Mouse (Mus musculus): ENCODE results near the gene Zbtb34. TPM values are rescaled to one million over a fixed set of nuclear protein-coding genes. Genes with fewer than 3 reads are reported as not detected.
A peak's percentile ranks its signal among the peaks of the same experiment; 100 is the strongest.

Zbtb34 gene
- polyA plus RNA-seq, 1 experiment from 2014 or later = 7.1 TPM

DNA sequence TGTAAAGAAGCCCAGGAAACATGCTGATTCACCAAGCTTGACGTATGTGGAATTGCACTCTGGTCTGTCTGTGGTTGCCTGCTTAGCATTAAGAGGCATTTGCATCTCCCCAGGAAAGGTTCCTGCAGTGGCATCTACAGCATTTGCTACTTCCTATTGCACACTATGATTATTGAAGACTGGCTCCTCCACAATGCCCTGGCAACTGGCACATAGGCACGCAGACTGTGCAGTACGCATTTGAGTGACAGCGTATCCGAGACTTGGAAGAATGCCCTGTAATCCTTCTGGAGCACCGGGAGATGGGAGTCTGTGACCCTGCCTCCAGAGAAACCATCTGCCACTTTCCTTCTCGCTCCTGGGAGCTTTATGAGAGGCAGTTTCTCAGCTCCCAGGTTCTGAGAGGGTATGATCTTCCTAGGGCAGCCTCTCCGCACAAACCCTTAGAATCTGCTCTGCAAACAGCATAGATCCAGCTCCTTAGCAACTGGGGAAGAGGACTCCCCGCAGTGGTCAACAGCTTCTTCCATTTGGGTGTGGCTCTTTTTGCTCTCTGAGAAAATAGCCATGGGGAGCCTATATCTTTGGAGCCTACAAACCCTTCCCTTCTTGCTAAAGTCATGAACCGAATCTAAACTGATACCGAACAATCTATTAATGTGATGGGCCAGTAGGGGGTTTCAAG is 37.0 kb downstream of the Zbtb34 start:
- H3K36me3 ChIP-seq = no peaks in the 10 kb centered on the region
- no peak overlapping the region for H3K27ac ChIP-seq
- no peak overlapping the region for H3K4me2 ChIP-seq
- ATAC-seq (ENCODE audit: insufficient number of reproducible peaks, low FRiP score, low TSS enrichment, low read depth) = no peak
- no peaks in the 10 kb centered on the region for H3K27me3 ChIP-seq
- WGBS = 71% methylated on average over 11 of the region's 11 CpGs
- no peak overlapping the region for H3K4me3 ChIP-seq
- H3K9me3 ChIP-seq = no peaks in the 10 kb centered on the region
- no peaks in the 10 kb centered on the region for H3K4me1 ChIP-seq
- no peak overlapping the region for H3K9ac ChIP-seq

DNA sequence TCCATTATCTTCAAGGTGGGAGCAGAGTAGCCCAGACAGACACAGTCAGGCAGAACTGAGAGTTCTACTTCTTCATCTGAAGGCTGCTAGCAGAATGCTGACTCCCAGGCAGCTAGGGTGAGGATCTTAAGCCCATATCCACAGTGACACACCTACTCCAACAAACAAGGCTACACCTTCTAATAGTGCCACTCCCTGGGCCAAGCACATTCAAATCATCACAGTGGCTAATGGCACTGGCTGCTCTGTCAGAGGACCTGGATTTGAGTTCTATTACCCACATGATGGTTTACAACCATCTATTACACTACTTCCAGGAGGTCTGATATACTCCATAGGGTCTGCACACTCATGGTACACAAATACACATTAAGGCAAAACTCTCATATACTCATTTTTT is 38.1 kb downstream of the Zbtb34 start:
- no peak for ATAC-seq (ENCODE audit: insufficient number of reproducible peaks, low FRiP score, low TSS enrichment, low read depth)
- Histone ChIP-seq H3K27ac (no peak overlapping the region), H3K9ac (no peak overlapping the region), H3K36me3 (no peaks in the 10 kb centered on the region), H3K4me2 (no peak overlapping the region), H3K4me3 (no peak overlapping the region), H3K4me1 (no peaks in the 10 kb centered on the region), H3K9me3 (no peaks in the 10 kb centered on the region), H3K27me3 (no peaks in the 10 kb centered on the region)

DNA sequence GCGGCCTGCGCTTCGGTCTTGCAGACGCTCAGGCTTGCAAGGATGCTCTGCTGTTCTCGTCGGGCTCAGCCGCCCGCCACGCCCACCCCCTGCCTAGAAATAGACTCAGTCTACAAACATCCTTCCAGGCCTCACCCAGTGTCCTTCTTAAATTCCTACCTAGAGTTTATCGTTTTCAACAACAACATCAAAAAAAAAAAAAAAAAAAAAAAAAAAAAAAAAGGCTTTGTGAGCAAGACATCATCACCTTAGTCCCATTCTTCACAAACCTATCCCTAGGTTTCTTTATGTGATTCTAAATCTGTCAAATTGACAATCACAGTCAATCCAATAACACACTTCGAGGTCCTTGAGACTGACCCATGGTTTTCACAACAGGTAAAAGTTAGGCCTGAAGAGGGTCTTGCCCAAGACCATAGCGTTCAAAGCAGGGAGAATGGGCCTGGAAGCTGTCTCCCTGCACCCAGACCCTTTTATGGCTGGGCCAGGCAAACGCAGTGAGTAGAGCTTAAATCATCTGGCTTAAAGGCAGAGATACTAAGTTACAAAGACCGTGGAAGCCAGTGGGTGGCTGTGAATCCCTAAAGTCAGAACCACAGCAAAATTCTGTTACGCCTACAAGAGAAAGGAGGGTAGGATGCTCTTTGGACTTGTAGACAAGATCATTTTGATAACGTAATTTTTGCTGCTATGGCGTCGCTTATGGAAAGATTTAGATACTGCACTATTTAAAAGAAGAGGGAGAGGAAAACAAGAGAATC is 59.3 kb downstream of the Zbtb34 start:
- no peaks in the 10 kb centered on the region for H3K9me3 ChIP-seq
- WGBS = 30% methylated on average over 18 of the region's 18 CpGs
- no peaks in the 10 kb centered on the region for H3K27me3 ChIP-seq
- peaks cover 6% of the 10 kb centered on the region for H3K4me1 ChIP-seq
- no peak for ATAC-seq (ENCODE audit: insufficient number of reproducible peaks, low FRiP score, low TSS enrichment, low read depth)
- peak overlapping the region; percentile 82 for H3K4me2 ChIP-seq
- no peaks in the 10 kb centered on the region for H3K36me3 ChIP-seq
- peak overlapping the region; percentile 60 for H3K4me3 ChIP-seq
- no peak overlapping the region for H3K9ac ChIP-seq
- H3K27ac ChIP-seq = no peak overlapping the region

DNA sequence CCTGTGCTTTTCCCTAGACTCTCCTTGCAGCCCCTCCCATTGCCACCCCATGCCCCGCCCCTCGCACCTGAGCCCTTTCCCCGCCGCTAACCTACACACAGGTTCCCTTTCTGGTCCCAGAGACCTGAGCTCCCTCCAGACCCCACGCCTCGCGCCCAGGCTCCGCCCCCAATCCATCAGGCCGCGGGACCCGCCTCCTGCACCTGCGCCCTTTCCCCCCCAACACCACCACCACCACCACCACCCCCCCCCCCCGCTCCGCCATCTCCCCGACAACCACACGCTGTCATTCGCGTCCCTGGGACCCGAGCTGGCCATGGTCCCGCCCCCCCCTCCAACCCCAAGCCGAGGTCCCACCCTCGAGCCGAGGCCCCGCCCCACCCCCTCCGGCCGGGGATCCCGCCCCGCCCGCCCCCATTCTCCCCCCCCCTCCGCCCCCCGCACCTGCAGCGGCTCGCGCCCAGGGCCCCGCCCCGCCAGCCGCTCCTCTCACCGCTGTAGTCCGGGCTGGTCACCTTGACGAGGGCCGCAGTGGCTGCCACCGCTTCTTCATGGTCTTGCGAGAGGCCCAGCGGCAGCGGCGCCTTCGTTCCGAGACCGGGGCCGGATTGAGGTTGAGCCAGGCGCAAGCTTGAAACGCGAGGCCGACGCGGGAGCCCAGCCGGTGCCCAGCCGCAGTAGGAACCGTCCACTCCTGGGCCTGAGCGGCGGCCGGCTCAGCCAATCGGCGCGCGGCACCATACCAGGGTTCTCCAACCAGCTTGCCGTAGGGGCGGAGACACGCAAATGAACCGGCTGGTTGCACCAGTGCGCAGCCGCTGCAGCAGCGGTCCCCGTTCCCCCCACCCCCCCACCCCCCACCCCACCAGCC is 60.1 kb downstream of the Zbtb34 start, which contains the start of gene Ralgps1:
TSS of gene Ralgps1 (minus strand) at position 710 of the 871 bp plus-strand sequence.
- Histone ChIP-seq H3K4me2 (peak within 1 kb of the TSS; percentile 82), H3K4me1 (peaks cover 6% of the 10 kb centered on the region), H3K27me3 (no peaks in the 10 kb centered on the region), H3K36me3 (no peaks in the 10 kb centered on the region), H3K27ac (peak within 1 kb of the TSS; percentile 80), H3K9ac (peak within 1 kb of the TSS; percentile 24; the same call in 1 of the 2 replicates), H3K9me3 (no peaks in the 10 kb centered on the region), H3K4me3 (peak within 1 kb of the TSS; percentile 60)
- peak; percentile 99 for ATAC-seq (ENCODE audit: insufficient number of reproducible peaks, low FRiP score, low TSS enrichment, low read depth)
- under 1% methylated on average over 55 of the region's 74 CpGs for WGBS

GRCm38 (mm10) chr2:33370276-33370776 is 60.8 kb downstream of the Zbtb34 start:
- Histone ChIP-seq H3K4me1 (peaks cover 6% of the 10 kb centered on the region), H3K27me3 (no peaks in the 10 kb centered on the region), H3K36me3 (no peaks in the 10 kb centered on the region), H3K27ac (no peak overlapping the region), H3K9me3 (no peaks in the 10 kb centered on the region), H3K9ac (no peak overlapping the region), H3K4me3 (peak overlapping the region; percentile 60), H3K4me2 (peak overlapping the region; percentile 82)
- peak; percentile 25; the same call in 1 of the 2 replicates for ATAC-seq (ENCODE audit: insufficient number of reproducible peaks, low FRiP score, low TSS enrichment, low read depth)
- 14% methylated on average over 12 of the region's 15 CpGs for WGBS

DNA sequence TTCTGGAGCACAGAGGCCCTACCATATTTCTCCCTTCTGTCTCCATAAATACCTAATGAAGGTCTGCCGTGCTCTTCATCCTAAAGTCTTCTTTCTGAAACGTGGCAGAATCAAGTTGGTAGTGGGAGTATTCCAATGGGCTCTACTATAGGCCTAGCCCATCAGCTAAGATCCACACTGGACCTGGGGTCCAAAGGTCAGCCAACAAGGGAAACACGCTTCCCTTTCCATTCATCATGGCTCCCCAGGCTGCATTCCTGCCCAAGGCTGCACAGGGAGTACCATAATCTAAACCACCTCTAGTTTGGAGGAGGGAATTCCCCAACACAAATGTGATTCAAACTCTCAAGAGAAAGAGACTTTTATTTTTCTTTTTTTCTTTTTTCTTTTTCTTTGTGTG is 61.7 kb downstream of the Zbtb34 start:
- H3K9me3 ChIP-seq = no peaks in the 10 kb centered on the region
- H3K36me3 ChIP-seq = no peaks in the 10 kb centered on the region
- 76% methylated on average over 3 of the region's 3 CpGs for WGBS
- no peak overlapping the region for H3K9ac ChIP-seq
- ATAC-seq (ENCODE audit: insufficient number of reproducible peaks, low FRiP score, low TSS enrichment, low read depth) = no peak
- H3K4me3 ChIP-seq = no peak overlapping the region
- H3K27ac ChIP-seq = no peak overlapping the region
- no peaks in the 10 kb centered on the region for H3K27me3 ChIP-seq
- peaks cover 6% of the 10 kb centered on the region for H3K4me1 ChIP-seq
- H3K4me2 ChIP-seq = no peak overlapping the region

DNA sequence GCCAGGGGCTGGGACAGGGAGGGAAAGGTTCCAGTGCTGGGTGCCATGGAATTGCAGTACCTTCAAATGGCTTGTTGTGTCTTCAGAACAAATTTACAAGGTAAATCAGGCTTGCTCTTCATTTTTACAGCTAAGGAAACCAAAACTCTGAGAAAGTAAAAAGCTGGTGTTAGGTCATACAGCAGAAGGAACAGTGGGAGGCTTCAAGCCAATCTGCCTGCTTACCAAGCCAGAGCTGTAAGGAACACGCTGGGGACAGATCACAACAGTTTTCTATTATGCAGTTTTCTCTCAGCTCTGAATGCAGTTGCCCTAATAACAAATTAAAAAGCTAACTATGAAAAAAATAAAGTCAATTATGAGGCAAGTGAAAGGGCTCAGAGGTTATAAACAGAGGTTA is 62.6 kb downstream of the Zbtb34 start:
- Histone ChIP-seq H3K4me3 (no peak overlapping the region), H3K9ac (no peak overlapping the region), H3K4me1 (peaks cover 6% of the 10 kb centered on the region), H3K4me2 (no peak overlapping the region), H3K27me3 (no peaks in the 10 kb centered on the region), H3K36me3 (no peaks in the 10 kb centered on the region), H3K27ac (no peak overlapping the region), H3K9me3 (no peaks in the 10 kb centered on the region)
- ATAC-seq (ENCODE audit: insufficient number of reproducible peaks, low FRiP score, low TSS enrichment, low read depth) = no peak
- 76% methylated on average over 1 of the region's 1 CpGs for WGBS

DNA sequence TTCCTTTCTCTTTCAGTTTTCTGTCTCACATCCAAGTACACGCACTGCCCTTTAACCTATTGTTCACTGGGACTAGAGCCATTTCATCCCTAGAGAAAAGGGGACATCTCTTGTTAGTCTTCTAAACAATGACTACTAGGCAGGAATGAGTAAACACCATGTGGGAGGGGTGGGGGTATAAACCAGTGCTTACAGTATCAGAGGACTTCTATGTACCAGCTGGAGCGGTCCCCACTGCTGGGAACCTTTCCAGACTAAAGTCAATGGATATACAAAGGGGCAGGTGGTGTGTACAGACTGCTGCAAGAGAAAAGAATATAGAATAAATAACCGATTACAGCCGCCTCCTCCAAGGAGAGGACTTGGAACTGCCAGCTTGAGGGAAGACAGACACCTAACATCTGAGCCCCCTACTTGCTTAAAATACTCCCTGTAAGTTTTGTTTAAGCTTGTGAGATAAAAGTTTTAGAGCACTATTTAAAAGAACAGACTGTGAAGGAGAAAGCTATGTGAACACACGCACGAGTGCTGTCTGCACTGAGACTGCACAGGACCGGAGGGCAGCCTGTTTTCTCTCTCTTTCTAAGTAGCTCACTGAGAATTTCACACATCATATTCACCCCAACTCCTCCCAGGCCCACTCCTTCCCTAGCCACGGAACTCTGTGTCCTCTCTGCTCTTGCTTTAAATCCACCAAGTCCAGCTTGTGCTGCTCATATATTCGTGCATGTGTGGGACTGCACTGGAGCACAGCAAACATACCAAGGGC is 65.2 kb downstream of the Zbtb34 start:
- Histone ChIP-seq H3K27me3 (no peaks in the 10 kb centered on the region), H3K9me3 (no peaks in the 10 kb centered on the region), H3K4me3 (no peak overlapping the region), H3K27ac (no peak overlapping the region), H3K9ac (no peak overlapping the region), H3K4me2 (no peak overlapping the region), H3K36me3 (no peaks in the 10 kb centered on the region), H3K4me1 (peaks cover 6% of the 10 kb centered on the region)
- ATAC-seq (ENCODE audit: insufficient number of reproducible peaks, low FRiP score, low TSS enrichment, low read depth) = no peak
- WGBS = 73% methylated on average over 9 of the region's 9 CpGs

DNA sequence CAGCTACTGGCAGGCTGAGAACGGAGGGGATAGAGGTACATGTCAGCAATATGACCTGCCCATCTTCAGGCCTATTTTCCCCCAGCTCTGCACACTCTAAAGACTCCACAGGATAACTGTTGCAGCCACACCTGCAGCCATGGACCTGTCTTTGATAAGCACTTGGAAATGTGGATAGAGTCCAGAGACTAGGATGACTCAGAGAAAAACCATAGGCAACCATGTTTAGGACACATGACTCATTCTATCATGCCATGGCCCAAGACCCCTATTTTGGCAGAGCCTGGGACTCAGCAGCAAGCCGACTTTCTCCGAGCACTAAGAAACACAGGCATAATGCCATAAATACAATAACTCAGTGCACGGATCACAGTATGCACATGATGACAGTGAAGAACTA is 66.5 kb downstream of the Zbtb34 start:
- H3K36me3 ChIP-seq = no peaks in the 10 kb centered on the region
- H3K4me2 ChIP-seq = no peak overlapping the region
- no peak for ATAC-seq (ENCODE audit: insufficient number of reproducible peaks, low FRiP score, low TSS enrichment, low read depth)
- H3K9ac ChIP-seq = no peak overlapping the region
- no peaks in the 10 kb centered on the region for H3K27me3 ChIP-seq
- no peaks in the 10 kb centered on the region for H3K4me1 ChIP-seq
- no peak overlapping the region for H3K27ac ChIP-seq
- no peak overlapping the region for H3K4me3 ChIP-seq
- H3K9me3 ChIP-seq = no peaks in the 10 kb centered on the region
- 90% methylated on average over 4 of the region's 4 CpGs for WGBS

DNA sequence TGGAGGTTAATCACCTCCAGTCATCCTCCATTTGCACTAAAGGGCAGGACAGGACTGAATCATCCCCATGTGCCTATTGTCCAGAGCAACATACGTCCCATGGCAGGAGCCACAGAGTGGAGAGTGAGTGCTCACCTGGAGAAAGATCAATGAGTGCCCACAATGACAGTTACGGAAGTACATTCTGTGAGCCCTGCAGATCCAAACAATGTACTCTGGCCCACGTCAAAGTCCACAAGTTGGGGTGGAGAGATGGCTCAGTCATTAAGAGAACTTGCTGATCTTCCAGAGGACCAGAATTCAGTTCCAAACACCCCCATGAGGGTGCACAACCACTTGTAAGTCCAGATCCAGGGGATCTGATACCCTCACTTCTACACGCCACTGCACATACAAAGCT is 67.2 kb downstream of the Zbtb34 start:
- Histone ChIP-seq H3K27ac (no peak overlapping the region), H3K4me3 (no peak overlapping the region), H3K36me3 (no peaks in the 10 kb centered on the region), H3K27me3 (no peaks in the 10 kb centered on the region), H3K4me2 (no peak overlapping the region), H3K4me1 (no peaks in the 10 kb centered on the region), H3K9ac (no peak overlapping the region), H3K9me3 (no peaks in the 10 kb centered on the region)
- no peak for ATAC-seq (ENCODE audit: insufficient number of reproducible peaks, low FRiP score, low TSS enrichment, low read depth)
- 90% methylated on average over 4 of the region's 4 CpGs for WGBS

GRCm38 (mm10) chr2:33361139-33361716 is 69.9 kb downstream of the Zbtb34 start:
- H3K27me3 ChIP-seq = no peaks in the 10 kb centered on the region
- no peak overlapping the region for H3K4me2 ChIP-seq
- H3K9ac ChIP-seq = no peak overlapping the region
- 72% methylated on average over 9 of the region's 9 CpGs for WGBS
- H3K4me1 ChIP-seq = no peaks in the 10 kb centered on the region
- ATAC-seq (ENCODE audit: insufficient number of reproducible peaks, low FRiP score, low TSS enrichment, low read depth) = no peak
- H3K36me3 ChIP-seq = no peaks in the 10 kb centered on the region
- no peak overlapping the region for H3K4me3 ChIP-seq
- H3K27ac ChIP-seq = no peak overlapping the region
- H3K9me3 ChIP-seq = no peaks in the 10 kb centered on the region
